Mouse (Mus musculus) cerebellum, adult 2 months (tissue): ENCODE measurements at regions not wholly inside any gene's neighbourhood (a gene's known extent, or its start where the extent isn't known, plus 50 kb on each side); places are given as distances from the start of the nearest gene placed in this dataset.

Source experiments
- CTCF ChIP-seq: fragments of 200-500 bp; IDR thresholded peaks from 2 replicates; pipeline ENCODE4 v1.5.1; 2011; ENCODE audit warnings: low read depth, mild to moderate bottlenecking, control low read depth, low read length, moderate library complexity, borderline replicate concordance; ENCODE audit not compliant: insufficient read depth
- POLR2A ChIP-seq: fragments of 200-500 bp; IDR thresholded peaks from 2 replicates; pipeline ENCODE4 v1.6.1; 2011; ENCODE audit warnings: low read length, control low read depth, borderline replicate concordance; ENCODE audit not compliant: insufficient read depth

GRCm38 (mm10) chr7:125166881-125167351, 277.6 kb upstream of the Kdm8 start:
- no peak for TF ChIP-seq POLR2A
- no peak for TF ChIP-seq CTCF
